Mouse (Mus musculus): Measurements from ENCODE around the gene Ccdc14. TPM values are rescaled to one million over a fixed set of nuclear protein-coding genes. Genes with fewer than 3 reads are reported as not detected.
A peak's percentile ranks its signal among the peaks of the same experiment; 100 is the strongest.
"Not testable (repeated sequence)": the region's sequence is repeated elsewhere in the genome, so short reads cannot be mapped to it uniquely, and the experiment has no call there.

The Ccdc14 gene
- total and polyA plus RNA-seq, 3 experiments, result 11.6 to 18.9 (median 18.5) TPM

- peaks cover 12 to 37% of the 10 kb centered on the region in 2 experiments for H3K4me1 ChIP-seq (ENCODE audit: control insufficient read depth in 1 of 2, insufficient read depth in 2 of 2)
- dilution Hi-C loops (cut with MboI; ENCODE audit: extremely low pct_ligation_motif_present, extremely low pct_unique_long_range_greater_than_20kb, low sequenced_read_pairs), result no loop called here
- peaks cover 2% of the 10 kb centered on the region; the same call in 1 of the 2 replicates for H3K79me2 ChIP-seq (replicated peaks; ENCODE audit: control insufficient read depth, extremely low read depth, insufficient read depth, poor library complexity, severe bottlenecking)
- no peaks in the 10 kb centered on the region for H3K27me3 ChIP-seq (replicated peaks)
- TF ChIP-seq ZC3H11A (IDR thresholded peaks at IDR 0.05; ENCODE audit: low read depth, low read length) (no peak), MEF2A (IDR thresholded peaks at IDR 0.05; ENCODE audit: borderline replicate concordance, low read depth, low read length) (no peak), PAX5 (IDR thresholded peaks at IDR 0.05; ENCODE audit: low read length) (no peak), SIN3A (IDR thresholded peaks at IDR 0.05; ENCODE audit: low read length) (no peak), JUN (IDR thresholded peaks at IDR 0.05; ENCODE audit: insufficient read depth, low read depth, low read length) (no peak), ZMIZ1 (IDR thresholded peaks at IDR 0.05; ENCODE audit: low read depth, low read length) (no peak), TCF12 (IDR thresholded peaks at IDR 0.05; ENCODE audit: low read depth, low read length) (no peak), ZNF384 (IDR thresholded peaks at IDR 0.05; ENCODE audit: low read depth, low read length) (no peak), TBP (conservative IDR thresholded peaks at IDR 0.05; ENCODE audit: low read depth, low read length) (no peak), NRF1 (IDR thresholded peaks at IDR 0.05; ENCODE audit: low read depth, low read length) (no peak), HCFC1 (IDR thresholded peaks at IDR 0.05; ENCODE audit: low read depth, low read length) (no peak), MAZ (IDR thresholded peaks at IDR 0.05; ENCODE audit: low read depth, low read length) (no peak), NELFE (IDR thresholded peaks at IDR 0.05; ENCODE audit: low read depth, low read length) (no peak)
- in situ Hi-C loops (cut with MboI; ENCODE audit: low pct_ligation_motif_present, low pct_unique_long_range_greater_than_20kb, low sequenced_read_pairs), result no loop called here
- H3K4me3 ChIP-seq (replicated peaks in 1 of 3; ENCODE audit: low read depth in 2 of 3, low read length in 2 of 3, poor library complexity in 1 of 3), result no peak overlapping the region
- no peak overlapping the region for H3K27ac ChIP-seq (ENCODE audit: insufficient read depth, low read depth)
- H3K9ac ChIP-seq (ENCODE audit: insufficient read depth, low read depth), result no peak overlapping the region
- H3K4me2 ChIP-seq (ENCODE audit: insufficient read depth, low read depth, poor library complexity, severe bottlenecking), result no peak overlapping the region
- H3K9me3 ChIP-seq (replicated peaks; ENCODE audit: low read length), result no peaks in the 10 kb centered on the region
- peaks cover 10 to 50% of the 10 kb centered on the region in 2 experiments for H3K36me3 ChIP-seq (replicated peaks in 1 of 2; ENCODE audit: control insufficient read depth in 1 of 2, insufficient read depth in 1 of 2, low read length in 1 of 2)
- DNase-seq (ENCODE audit: extremely low read depth), result no peak
Observed at GRCm38 (mm10) chr16:34694477-34694876, 4.1 kb downstream of the Ccdc14 start.

- H3K9me3 ChIP-seq (replicated peaks; ENCODE audit: low read length); H3K27me3 ChIP-seq (replicated peaks); dilution Hi-C loops (cut with MboI; ENCODE audit: extremely low pct_ligation_motif_present, extremely low pct_unique_long_range_greater_than_20kb, low sequenced_read_pairs); in situ Hi-C loops (cut with MboI; ENCODE audit: low pct_ligation_motif_present, low pct_unique_long_range_greater_than_20kb, low sequenced_read_pairs); H3K4me3 ChIP-seq (replicated peaks in 1 of 3; ENCODE audit: low read depth in 2 of 3, low read length in 2 of 3, poor library complexity in 1 of 3); H3K79me2 ChIP-seq (replicated peaks; ENCODE audit: control insufficient read depth, extremely low read depth, insufficient read depth, poor library complexity, severe bottlenecking); H3K9ac ChIP-seq (ENCODE audit: insufficient read depth, low read depth): not testable (repeated sequence)
- Histone ChIP-seq H3K4me2 (ENCODE audit: insufficient read depth, low read depth, poor library complexity, severe bottlenecking) (peak overlapping the region; percentile 37; the same call in 1 of the 2 replicates), H3K4me1 (ENCODE audit: control insufficient read depth in 1 of 2, insufficient read depth in 2 of 2) (peaks cover 11 to 37% of the 10 kb centered on the region in 2 experiments), H3K36me3 (replicated peaks in 1 of 2; ENCODE audit: control insufficient read depth in 1 of 2, insufficient read depth in 1 of 2, low read length in 1 of 2) (peaks cover 19 to 70% of the 10 kb centered on the region in 2 experiments), H3K27ac (ENCODE audit: insufficient read depth, low read depth) (peak overlapping the region; percentile 16; the same call in 1 of the 2 replicates)
- TF ChIP-seq MEF2A (IDR thresholded peaks at IDR 0.05; ENCODE audit: borderline replicate concordance, low read depth, low read length) (peak; percentile 59; the same call in 1 of the 2 replicates), BHLHE40 (IDR thresholded peaks at IDR 0.05; ENCODE audit: low read depth, low read length) (peak; percentile 75), MXI1 (IDR thresholded peaks at IDR 0.05; ENCODE audit: low read depth, low read length) (peak; percentile 79), USF1 (IDR thresholded peaks at IDR 0.05; ENCODE audit: low read depth, low read length) (peak; percentile 16; the same call in 1 of the 2 replicates), MAX (IDR thresholded peaks at IDR 0.05; ENCODE audit: low read length) (peak; percentile 62), MYC (IDR thresholded peaks at IDR 0.05; ENCODE audit: low read depth, low read length) (peak; percentile 71; the same call in 1 of the 2 replicates), IRF4 (IDR thresholded peaks at IDR 0.05; ENCODE audit: low read depth, low read length) (peak; percentile 53; the same call in 1 of the 2 replicates)
- peak; percentile 37 for DNase-seq (ENCODE audit: extremely low read depth)
Observed at GRCm38 (mm10) chr16:34698721-34699120, 8.3 kb downstream of the Ccdc14 start.

Measured in CH12.LX (cell line).